In the genomic region with DNA sequence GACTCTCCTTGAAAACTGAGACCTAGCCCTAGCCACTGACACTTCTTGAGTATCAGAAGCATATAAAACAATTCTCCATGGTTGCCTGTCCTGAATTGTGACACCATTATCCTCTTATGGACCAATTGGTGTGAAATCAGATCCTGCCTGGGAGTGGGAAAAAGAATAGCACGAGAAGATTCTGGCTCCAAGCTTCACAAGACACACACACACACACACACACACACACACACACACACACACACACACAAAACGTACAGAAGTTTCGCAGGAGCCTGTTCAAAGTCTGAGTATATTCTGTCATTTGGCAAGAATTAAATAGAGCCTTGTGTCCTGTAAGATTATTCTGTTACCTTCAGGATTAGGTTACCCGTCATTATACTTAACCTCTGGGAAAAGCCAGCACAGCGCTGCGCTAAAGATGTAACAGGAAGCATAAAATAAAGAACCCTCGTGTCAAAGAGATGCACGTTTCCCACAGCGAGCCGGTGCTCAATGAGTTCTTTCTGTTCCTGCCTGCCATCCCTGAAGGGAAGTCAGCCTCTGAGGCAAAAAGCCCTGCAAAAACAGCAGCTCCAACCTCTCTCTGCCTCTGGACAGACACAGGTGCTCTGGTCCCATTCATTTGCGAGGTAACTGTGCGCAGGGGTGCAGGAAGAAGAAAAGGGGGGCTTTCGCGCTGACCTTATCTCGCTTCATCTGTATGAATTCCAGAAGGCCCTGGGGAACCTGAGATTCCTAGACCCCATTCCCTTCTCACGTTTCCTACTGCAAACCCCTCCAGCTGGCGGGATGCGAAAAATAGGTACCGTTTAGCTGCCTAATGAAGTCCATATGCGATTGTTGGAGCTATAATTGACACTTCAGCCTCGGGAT, we compare ENCODE assay signal across 11 mouse cellular contexts.
DNase-seq lines count a peak whose midpoint lies in the region; ATAC-seq and TF ChIP-seq lines count a peak whose summit lies in the region.
"Had no signal": no experiment of that assay in that cellular context is flagged by ENCODE, and none has a peak within 500 bp of the region (broad histone marks: within the 10 kb centered on the region; RNA-seq: fewer than 3 reads in every experiment).

No protein-coding gene starts in this region.

- 36% methylated on average over 21 of the region's 21 CpGs for WGBS in hindbrain, embryonic 16.5 days
- WGBS in midbrain, embryonic 14.5 days = 24% methylated on average over 21 of the region's 21 CpGs
- 60% methylated on average over 21 of the region's 21 CpGs for WGBS in heart, adult 2 months

- H3K9me3 ChIP-seq in megakaryocyte, embryonic 14.5 days = no peaks in the 10 kb centered on the region
- no peaks in the 10 kb centered on the region for H3K9me3 ChIP-seq in hindbrain, embryonic 16.5 days (ENCODE audit: control insufficient read depth, low read length)
- H3K9me3 ChIP-seq in midbrain, embryonic 14.5 days (ENCODE audit: control insufficient read depth, low read length) = no peaks in the 10 kb centered on the region

- H3K36me3 ChIP-seq in megakaryocyte, embryonic 14.5 days (replicated peaks; ENCODE audit: low read length) = no peaks in the 10 kb centered on the region
- no peaks in the 10 kb centered on the region for H3K36me3 ChIP-seq in hindbrain, embryonic 16.5 days (ENCODE audit: control insufficient read depth, insufficient read depth, low read length)
- H3K36me3 ChIP-seq in midbrain, embryonic 14.5 days (ENCODE audit: control insufficient read depth, insufficient read depth, low read length) = no peaks in the 10 kb centered on the region
- no peaks in the 10 kb centered on the region for H3K36me3 ChIP-seq in heart, adult 2 months (ENCODE audit: control insufficient read depth, insufficient read depth, low read length)

- H3K27ac ChIP-seq in hindbrain, embryonic 16.5 days (ENCODE audit: low read depth, low read length) = no peak overlapping the region
- H3K27ac ChIP-seq in midbrain, embryonic 14.5 days (replicated peaks; ENCODE audit: low read depth, low read length) = no peak overlapping the region
- no peak overlapping the region for H3K27ac ChIP-seq in heart, adult 2 months

- TF ChIP-seq POLR2A in heart, adult 2 months (IDR thresholded peaks at IDR 0.05; ENCODE audit: insufficient read depth, low read depth, low read length) = no peak

- no peak for ATAC-seq in megakaryocyte, adult 5-6 weeks (ENCODE audit: poor library complexity, severe bottlenecking)
- no peak for ATAC-seq in hindbrain, embryonic 16.5 days
- ATAC-seq in midbrain, embryonic 14.5 days (ENCODE audit: low FRiP score, low TSS enrichment) = no peak; the same call in 1 of the 2 replicates

- no peak for TF ChIP-seq CTCF in heart, adult 2 months (IDR thresholded peaks at IDR 0.05)

- intact Hi-C loops in heart, adult 2 months (cut with DNase I) = no loop called here

- no peaks in the 10 kb centered on the region for H3K79me2 ChIP-seq in heart, adult 2 months (replicated peaks; ENCODE audit: control insufficient read depth, insufficient read depth, low read length)

- no peak for TF ChIP-seq EP300 in heart, adult 2 months (IDR thresholded peaks at IDR 0.05; ENCODE audit: insufficient read depth, low read depth, low read length)

- H3K4me1 ChIP-seq in megakaryocyte, embryonic 14.5 days = peaks cover 72% of the 10 kb centered on the region
- peaks cover 7% of the 10 kb centered on the region for H3K4me1 ChIP-seq in hindbrain, embryonic 16.5 days (ENCODE audit: control insufficient read depth, insufficient read depth, low read depth, low read length)
- H3K4me1 ChIP-seq in midbrain, embryonic 14.5 days (ENCODE audit: control insufficient read depth, insufficient read depth, low read length) = peaks cover 10% of the 10 kb centered on the region; the same call in 1 of the 2 replicates
- H3K4me1 ChIP-seq in heart, adult 2 months (ENCODE audit: control insufficient read depth, insufficient read depth, low read length) = no peaks in the 10 kb centered on the region

- H3K9ac ChIP-seq in hindbrain, embryonic 16.5 days (ENCODE audit: low read depth, low read length) = 0 out of 2 replicates have a peak overlapping the region, but pooled peaks have one; percentile 27
- 0 out of 2 replicates have a peak overlapping the region, but pooled peaks have one; percentile 31 for H3K9ac ChIP-seq in midbrain, embryonic 14.5 days (replicated peaks; ENCODE audit: low read length)
- H3K9ac ChIP-seq in heart, adult 2 months (ENCODE audit: low read depth, low read length) = no peak overlapping the region

- H3K4me2 ChIP-seq in hindbrain, embryonic 16.5 days (ENCODE audit: low read length) = peak overlapping the region; percentile 25; the same call in 1 of the 2 replicates
- H3K4me2 ChIP-seq in midbrain, embryonic 14.5 days (ENCODE audit: low read length) = peak overlapping the region; percentile 48

- H3K27me3 ChIP-seq in megakaryocyte, embryonic 14.5 days (replicated peaks) = no peaks in the 10 kb centered on the region
- H3K27me3 ChIP-seq in hindbrain, embryonic 16.5 days (replicated peaks; ENCODE audit: control insufficient read depth, insufficient read depth, low read length) = no peaks in the 10 kb centered on the region; the same call in 1 of the 2 replicates
- 0 out of 2 replicates have a peak, but pooled peaks cover 2% of the 10 kb centered on the region for H3K27me3 ChIP-seq in midbrain, embryonic 14.5 days (ENCODE audit: control insufficient read depth, insufficient read depth, low read length)
- no peaks in the 10 kb centered on the region for H3K27me3 ChIP-seq in heart, adult 2 months (ENCODE audit: control insufficient read depth, insufficient read depth, low read length)

- DNase-seq in midbrain, embryonic 14.5 days = peak; percentile 62
- peak; percentile 5 for DNase-seq in yolk sac, embryonic 10.5 days (ENCODE audit: low spot score)
- no peak for DNase-seq in heart, adult 2 months
- no peak for DNase-seq in lung, postnatal 14 days
- no peak for DNase-seq in urinary bladder, postnatal 25 days (ENCODE audit: low spot score)
- DNase-seq: adrenal gland, postnatal 10 days; kidney, postnatal 36 days; lung, postnatal 10 days had no signal

- H3K4me3 ChIP-seq in megakaryocyte, embryonic 14.5 days (replicated peaks) = peak overlapping the region; percentile 69
- no peak overlapping the region for H3K4me3 ChIP-seq in hindbrain, embryonic 16.5 days (ENCODE audit: low read length)
- peak overlapping the region; percentile 12 for H3K4me3 ChIP-seq in midbrain, embryonic 14.5 days (replicated peaks; ENCODE audit: low read depth, low read length)
- H3K4me3 ChIP-seq in heart, adult 2 months = no peak overlapping the region

Comparison
In these comparisons a context has a peak if more than half of its experiments do, and no peak if none do; other contexts are left out.
1. H3K4me3 ChIP-seq: peak in megakaryocyte, embryonic 14.5 days (single experiment) and midbrain, embryonic 14.5 days (single experiment); none in hindbrain, embryonic 16.5 days (single experiment) and heart, adult 2 months (single experiment).
2. DNase-seq: peak in midbrain, embryonic 14.5 days (single experiment) and yolk sac, embryonic 10.5 days (single experiment); none in heart, adult 2 months (0 of 2), lung, postnatal 14 days (single experiment) and urinary bladder, postnatal 25 days (single experiment).